Mouse (Mus musculus): Measurements from ENCODE around the gene Fry.

Gene Fry

DNA sequence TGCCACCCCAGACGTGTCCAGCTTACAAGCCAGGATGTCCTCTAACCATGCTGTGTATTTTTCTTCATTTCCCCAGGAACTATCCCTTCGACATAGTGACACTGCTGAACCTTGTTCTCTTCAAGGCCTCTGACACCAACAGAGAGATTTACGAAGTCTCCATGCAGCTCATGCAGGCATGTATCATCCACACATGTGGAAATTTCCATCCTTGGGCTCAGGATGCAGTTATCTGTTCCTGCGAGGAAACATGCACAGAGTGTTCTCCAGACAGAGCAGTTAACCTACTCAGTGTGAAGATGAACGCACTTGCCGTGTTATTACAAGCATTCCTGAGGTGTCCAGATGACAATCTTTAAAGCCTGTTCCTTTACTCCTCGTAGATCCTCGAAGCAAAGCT is 286.4 kb downstream of the Fry start:
- no peak for DNase-seq

DNA sequence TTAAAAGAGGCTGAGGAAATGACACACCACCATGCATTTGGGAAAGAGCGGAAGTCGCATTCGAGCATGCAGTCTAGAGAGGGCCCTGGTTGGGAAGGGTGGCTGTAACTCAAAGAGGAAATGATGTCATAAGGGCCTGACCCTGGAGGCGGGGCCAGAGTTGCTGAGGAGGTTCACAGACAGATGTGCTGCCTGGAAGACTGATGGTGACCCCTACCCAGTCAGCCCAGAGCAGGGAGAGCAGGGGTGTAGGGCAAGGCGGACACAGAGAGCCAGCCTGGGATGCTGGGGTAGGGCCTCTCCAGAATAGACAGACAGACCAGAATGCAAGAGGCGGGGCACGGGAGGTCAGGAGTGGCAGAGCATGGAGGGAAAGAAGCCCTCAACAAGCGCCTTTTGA is 290.5 kb downstream of the Fry start:
- no peak for DNase-seq

DNA sequence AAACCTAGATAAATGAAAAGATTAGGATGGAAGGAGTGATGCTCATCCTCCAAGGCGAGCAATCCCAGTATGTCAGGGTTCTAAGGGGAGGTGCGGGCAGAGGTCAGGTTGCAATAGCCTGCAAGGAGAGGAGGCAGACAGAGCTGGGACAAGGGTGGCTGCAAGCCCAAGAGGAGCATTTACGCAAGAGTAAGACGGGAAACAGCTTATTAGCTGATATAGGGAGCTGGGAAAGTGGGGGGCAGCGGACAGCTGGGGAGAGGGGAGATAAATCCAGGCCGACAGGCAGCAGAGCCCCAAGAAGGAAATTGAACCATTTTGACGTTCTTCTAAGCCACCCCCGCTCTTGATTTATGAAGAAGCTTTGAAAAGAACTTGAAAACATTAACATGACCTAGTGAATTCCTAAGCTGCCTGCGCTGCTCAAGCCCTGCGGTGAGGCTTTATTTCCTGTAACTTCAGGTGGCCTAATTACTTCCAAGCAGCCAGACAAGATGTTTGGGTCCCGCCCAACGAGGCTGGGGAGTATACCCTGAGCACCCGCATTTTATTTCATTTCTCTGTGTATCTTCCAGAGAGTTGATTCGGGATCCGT is 291.1 kb downstream of the Fry start:
- DNase-seq: no peak

DNA sequence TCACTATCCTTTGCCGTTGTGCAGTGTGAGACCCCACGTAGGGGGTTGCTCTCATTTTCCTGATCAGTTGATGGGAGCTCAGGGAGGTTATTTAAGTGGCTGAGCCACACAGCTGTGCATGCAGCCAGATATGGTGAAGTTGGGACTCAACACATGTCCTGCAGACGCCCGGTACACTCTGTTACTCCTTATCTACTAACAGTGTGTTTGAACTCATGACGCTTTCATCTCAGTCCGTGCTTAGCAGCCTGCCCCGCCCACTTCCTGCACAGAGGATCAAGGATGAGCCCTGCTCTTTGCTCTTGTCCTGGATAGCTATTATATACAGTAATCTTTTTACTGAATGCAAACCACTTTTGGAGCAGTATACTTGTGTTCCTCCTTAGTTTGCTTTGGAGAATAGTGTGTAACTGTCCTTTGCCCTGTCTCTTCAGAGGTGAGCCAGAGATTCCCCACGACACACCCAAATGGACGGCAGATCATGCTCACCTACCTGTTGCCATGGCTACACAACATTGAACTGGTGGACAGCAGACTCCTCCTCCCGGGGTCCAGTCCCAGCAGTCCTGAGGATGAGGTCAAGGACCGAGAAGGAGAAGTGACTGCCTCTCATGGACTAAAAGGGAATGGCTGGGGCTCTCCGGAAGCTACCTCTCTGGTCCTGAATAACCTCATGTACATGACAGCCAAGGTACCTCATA is 294.5 kb downstream of the Fry start:
- DNase-seq: no peak

DNA sequence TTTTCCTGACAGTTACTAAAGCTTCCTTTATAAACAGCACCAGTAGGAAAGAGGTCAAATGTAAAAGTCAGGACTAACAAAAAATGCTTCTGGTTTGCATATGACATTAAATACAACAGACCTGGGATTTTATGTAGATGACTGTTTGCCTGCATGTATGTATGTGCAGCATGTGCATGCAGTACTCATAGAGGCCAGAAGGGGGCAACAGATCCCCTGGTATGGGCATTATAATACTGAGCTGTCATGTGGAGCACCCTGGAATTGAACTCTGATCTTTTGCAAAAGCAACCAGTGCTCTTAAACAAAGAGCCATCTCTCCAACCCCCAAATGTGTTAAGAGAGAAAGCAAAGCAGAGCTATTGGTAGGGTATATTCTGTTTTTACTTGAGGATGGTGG is 296.4 kb downstream of the Fry start:
- no peak for DNase-seq

DNA sequence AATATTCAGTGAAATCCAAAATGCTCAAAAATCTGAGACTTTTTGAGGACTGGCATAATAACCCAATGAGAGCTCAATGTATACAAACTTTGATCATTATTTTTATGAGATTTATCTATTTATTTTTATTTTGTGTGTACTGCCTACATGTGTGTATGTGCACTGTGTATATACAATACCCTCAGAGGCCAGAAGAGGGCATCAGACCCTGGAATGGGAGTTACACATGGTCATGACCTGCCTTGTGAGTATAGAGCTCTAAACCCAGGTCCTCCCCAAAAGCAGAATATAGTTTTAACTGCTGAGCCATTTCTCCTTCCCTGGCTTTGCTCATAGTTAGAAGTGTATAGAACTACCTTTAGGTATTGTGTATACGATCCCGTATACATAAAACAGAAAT is 298.8 kb downstream of the Fry start:
- no peak for DNase-seq

DNA sequence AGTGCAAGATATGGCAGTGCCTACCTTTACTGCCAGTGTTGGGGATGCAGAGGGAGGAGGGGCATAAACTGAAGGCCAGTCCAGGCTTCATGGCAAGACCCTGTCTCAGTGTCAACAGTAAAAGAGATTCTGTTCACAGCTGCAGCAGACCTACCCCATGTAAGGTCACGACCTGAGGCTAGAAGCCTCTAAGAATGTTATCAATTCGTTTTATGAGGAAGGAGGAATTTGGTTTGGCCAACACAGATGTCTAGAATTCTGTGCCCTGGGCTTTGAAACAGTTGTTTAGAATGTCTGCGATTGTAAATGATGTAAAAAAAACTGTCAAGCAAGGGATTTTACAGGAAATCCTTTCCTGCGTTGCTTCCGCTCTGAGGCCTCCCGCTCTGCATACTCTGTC is 299.6 kb downstream of the Fry start:
- DNase-seq: no peak

DNA sequence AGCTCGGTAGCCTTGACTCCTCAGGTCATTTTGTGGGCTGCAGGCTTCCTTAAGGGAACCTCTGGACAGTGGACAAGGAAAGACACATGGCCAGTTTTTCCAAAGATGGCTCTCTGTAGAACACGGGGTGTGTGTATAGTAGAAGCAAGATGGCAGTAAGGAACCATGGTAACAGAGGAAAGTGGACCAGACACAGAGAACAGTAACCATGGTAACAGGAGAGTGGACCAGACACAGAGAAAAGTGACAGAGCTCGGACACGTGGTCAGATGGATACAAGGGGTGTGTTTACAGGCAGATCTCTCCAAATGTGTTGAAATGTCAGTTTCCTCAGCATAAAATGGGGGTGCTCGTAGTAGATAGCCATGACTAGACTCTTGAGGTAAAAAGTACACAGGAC is 306.6 kb downstream of the Fry start:
- DNase-seq: no peak

DNA sequence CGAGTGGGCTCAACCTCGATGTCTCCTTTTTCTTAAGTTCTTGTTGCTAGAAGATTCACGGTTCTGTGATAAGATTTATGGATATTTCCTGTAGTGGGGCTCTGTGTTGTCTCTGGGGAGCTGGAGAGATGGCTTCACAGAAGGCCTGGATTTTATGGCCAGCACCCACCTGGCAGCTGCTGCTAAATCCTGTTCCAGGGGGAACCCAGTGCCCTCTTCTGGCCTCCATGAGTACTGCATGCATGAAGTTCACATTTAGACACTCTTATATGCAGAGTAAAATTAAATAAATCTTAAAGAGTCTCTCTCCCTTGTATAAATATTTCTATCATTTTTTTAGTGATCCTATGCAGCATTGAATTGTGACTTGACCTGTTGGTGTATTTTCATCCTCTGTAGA is 308.1 kb downstream of the Fry start:
- peak in 1 of 2 experiments; percentile 35 for DNase-seq

DNA sequence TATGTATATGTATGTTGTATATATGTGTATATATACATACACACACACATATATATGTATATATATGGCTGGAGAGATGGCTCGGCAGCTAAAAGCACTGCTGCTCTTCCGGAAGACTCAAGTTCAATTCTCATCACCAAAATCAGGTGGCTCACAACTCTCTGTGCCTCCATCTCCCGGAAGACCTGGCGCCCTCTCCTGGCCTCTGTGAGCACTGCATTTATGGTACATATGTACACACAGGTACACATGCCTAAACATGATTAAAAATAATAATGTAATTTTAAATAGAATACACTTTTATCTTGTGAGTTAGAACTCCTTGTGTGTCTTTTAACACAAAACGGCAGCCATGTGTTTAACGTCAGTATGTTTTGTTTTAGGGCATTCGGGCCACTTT is 312.8 kb downstream of the Fry start:
- DNase-seq: peak in 1 of 2 experiments; percentile 34

DNA sequence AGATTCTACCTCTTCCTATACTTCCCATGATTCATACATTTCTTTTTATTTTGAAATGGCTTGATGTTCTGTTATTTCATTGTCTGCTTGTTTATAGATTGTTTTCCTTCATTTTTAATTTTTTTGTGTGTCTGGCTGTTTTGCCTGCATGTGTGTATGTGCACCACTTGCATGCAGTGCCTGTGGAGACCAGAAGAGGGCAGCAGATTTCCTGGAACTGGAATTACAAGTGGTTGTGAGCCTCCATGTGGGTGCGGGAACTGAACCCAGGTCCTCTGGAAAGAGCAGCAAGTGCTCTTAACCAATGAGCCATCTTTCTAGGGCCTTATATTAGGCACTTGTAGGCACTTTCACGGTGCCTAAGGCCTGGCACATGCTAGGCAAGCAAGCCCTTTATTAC is 314.5 kb downstream of the Fry start:
- DNase-seq: no peak

DNA sequence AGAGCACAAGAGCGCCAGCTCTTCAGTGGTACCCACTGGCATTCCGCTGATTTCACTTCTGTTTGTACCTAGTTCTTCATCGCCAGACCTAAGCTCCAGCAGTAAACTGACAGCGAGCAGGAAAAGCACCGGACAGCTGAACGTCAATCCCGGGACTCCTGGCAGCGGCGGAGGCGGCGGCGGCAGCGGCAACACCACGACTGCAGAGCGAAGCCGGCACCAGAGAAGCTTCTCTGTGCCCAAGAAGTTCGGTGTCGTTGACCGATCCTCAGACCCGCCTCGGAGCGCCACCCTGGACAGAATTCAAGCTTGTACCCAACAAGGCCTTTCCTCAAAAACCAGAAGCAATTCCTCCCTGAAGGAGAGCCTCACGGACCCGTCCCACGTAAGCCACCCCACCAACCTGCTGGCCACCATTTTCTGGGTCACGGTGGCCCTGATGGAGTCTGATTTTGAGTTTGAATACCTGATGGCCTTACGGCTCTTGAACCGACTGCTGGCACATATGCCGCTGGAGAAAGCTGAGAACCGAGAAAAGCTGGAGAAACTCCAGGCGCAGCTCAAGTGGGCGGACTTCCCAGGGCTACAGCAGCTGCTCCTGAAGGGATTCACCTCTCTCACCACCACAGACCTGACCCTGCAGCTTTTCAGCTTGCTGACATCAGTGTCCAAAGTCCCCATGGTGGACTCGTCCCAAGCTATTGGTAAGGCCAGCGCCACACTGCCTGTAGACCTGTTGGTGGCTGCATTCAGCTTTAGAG is 318.4 kb downstream of the Fry start:
- no peak for DNase-seq

DNA sequence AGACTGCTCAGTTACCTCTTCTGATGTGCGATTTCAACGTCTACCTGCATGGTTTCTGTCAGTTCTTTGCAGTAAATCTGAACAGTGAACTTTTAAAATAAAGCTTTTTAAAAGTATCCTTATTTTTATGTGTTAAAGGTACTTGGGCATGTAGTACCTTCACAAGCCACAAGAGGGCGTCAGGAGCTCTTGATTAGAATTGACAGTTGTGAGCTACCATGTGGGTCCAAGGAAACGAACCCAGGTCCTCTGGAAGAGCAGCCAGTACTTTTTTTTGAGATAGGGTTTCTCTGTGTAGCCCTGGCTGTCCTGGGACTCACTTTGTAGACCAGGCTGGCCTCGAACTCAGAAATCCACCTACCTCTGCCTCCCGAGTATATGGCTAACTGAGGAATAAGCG is 323.2 kb downstream of the Fry start:
- peak in 1 of 2 experiments; percentile 44 for DNase-seq

DNA sequence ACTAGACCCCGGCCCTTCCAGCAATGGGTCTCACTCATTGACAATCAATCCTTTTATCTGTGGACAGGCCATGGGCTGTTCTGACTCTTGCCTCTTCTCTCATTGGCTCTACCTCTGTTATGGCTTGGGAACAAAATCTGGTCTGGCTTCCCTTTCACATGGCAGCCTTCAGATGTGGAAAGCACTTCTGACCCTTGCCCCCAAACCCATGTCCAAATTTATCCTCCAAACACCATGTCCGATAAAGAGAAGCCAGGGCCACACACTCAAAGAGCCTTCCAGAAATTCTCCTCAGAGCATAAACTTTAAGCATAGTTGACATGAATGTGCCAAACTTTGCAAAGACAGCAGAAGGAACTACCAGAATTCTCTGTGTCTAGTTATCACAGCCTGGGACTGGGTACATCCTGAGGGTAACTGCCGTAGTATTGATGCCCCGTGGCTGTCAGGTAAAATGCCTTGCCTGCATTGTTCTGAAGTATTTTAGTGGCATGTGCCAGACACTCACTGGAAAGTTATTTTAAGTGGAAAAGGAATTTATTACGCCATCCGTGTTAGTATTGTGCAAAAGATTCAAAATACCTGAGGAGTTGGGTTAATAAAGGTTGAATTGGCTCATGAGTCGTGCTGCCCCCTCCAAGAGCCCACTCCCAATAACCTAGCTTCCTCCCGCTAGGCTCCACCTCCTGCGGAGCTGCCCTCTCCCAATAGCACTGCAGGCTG is 333.0 kb downstream of the Fry start:
- no peak for DNase-seq

DNA sequence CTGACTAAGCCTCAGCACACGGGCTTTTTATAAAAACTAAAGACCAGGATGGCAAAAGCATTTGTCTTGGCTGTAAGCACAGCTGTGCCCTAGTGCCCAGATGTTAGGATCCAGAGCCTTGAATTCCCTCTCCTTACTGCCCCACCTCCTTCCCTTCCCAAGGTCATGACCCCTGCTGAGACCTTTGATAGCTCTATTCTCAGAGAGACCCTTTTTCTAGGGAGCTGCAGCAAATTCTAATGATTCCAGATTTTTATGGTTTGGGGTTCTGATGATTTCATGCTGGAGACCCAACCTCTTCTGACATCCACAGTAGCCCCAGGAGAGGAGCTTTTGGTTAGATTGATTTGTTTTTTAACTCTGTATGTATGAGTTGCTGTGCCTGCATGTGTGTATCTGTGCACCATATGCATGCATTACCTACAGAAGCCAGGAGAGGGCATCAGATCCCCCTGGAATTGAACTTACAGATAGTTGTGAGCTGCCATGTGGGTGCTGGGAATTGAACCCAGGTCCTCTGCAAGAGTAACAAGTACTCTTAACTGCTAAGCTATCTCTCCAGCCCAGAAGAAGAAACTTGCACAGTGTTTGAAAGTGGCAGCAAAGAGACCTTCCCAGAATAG is 333.7 kb downstream of the Fry start:
- DNase-seq: no peak

DNA sequence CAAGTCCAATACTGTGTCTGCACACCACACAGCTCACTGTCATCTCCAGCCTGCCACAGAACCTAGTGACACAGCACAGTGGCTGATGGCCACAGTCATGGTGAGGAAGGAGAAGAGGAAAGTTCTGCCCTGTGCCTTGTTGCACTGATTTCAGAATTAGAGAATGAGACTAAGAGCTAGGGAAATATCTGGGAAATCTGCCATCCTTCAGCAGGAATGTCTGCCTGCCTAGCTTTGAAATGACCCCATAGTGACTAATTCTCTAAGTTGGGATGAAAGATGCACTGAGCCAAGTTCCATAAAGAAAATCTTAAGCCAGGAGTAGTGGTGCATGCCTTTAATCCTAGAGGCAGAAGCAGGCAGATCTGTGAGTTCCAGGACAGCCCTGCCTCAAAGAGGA is 334.2 kb downstream of the Fry start:
- DNase-seq: no peak

DNA sequence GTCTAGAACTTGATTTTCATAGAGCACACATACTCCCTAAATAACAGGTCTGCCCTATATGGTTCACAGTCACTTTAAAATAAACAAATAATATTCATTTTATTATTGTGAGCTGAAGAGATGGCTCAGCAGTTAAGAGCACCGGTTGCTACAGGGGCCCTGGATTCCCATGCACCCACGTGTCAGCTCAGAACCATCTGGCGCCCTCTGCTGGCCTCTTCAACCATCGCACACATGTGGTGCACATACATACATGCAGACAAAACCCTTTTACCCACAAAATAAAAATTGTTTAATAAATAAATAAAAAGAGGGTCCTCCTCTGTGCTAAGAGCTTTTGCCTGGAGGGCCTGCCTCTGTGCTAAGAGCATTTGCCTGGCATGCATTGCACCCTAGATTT is 335.0 kb downstream of the Fry start:
- no peak for DNase-seq

DNA sequence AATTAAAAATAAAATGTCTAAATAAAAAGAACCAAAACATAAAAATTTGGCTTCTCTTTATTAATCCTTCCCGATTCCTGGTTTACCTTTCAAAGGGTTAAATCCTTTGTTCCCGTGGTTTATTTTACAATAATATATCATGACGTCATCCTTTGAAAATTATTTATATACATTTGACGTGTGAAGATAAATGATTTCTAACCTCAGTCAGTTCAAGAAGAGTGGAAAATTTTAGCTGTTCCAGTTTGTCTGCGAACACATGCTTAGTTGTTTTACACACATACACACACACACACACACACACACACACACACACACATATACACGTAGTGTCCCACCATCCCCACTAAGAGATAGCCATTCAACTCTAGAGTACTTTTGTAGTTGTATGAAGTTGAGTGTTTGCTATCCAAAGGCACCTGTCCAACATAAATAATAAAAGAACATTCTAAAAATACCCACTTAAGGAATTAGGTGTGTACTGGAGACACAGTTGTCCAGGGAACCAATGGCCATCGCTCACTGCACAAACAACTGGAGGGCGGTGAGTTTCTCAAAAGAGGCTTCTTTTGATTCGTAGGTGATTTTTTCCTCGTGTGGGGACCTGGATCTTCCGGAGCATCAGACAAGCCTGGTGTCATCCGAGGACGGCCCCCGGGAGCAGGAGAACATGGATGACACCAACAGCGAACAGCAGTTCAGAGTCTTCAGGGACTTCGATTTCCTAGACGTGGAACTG is 338.9 kb downstream of the Fry start:
- DNase-seq: no peak

DNA sequence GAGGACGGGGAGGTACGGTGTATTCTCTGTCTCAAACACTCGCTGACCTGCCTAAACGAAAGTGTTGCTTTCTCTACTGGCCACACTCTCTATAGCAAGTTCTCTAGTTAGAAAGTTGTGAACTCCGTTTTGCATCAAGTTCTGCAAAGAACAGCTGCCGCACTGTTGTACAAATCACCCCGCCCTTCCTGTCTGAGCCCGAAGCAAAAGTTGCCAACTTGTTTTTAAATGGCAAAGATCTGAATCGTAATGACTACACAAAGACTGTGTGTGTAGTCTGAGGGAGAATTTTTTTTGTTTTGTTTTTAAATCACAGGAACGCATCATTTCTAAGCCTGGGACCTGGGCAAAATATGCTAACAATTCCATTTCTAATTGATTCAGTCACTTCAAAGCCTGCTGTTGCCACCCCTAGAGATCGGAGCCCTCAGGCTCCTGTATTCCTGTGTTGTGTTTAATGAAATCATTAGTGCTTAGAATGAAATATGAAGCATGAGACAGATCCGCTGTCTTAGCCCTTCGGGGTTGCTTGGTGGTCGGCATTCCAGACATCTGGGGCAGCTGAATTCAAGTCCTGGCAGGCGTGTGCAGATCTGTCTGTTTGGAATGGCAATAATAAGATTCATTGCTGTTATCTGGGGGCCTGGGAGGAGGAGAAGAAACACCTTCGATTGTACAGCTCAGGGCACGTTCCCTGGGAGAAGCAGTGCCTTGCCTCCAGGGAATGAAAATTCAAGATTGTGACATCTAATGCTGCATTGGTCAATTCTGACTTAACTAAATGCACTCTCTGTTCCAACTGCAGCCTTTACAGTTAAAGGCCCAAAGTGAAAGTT is 339.7 kb downstream of the Fry start:
- DNase-seq: no peak

DNA sequence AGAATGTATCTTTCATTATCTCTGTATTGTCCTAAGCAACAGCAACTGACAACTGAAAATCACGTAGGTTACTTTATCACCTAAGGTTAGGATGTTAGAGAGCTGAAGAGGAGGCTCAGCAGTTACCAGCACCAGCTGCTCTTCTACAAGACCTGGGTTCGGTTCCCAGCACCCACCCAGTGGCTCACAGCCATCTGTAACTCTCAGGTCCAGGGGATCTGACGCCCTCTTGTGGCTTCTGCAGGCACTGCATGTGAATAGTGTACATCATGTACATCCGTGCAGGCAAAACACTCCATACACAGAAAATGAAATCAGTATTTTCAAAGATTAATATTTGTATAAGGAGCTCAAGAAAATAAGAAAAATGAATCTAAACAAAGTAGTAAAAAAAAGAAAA is 341.4 kb downstream of the Fry start:
- DNase-seq: no peak

DNA sequence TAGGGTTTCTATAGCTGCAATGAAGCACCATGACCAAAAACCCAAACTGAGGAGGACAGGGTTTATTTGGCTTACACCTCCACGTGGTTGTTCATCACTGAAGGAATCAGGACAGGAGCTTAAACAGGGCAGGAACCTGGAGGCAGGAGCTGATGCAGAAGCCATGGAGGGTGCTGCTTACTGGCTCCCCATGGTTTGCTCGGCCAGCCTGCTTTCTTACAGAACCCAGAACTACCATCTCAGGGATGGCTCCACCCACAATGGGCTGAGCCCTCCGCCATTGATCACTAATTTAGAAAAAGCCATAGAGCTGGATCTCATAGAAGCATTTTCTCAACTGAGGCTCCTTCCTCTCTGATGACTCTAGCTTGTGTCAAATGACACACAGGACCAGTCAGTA is 346.3 kb downstream of the Fry start:
- no peak for DNase-seq

DNA sequence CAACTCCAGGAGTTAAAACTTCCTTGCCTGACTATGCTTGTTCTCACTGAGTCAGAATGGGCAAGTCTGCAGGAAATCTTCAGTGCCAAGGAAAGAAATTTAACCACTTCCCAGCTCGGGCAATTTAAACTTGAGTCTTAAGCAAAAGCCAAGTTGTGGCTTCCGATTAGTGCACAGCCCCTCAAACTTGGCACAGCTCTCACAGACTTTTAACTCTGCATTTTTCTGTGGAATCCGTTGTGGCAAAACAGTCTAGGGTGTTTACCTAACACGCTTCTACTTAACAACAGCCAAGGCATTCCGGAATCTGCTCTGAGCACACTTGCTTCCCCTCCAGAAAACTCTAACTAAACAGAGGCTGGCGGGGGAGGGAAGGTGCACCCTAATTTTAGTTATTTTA is 346.8 kb downstream of the Fry start:
- DNase-seq: no peak

Measured in spleen, adult 18-20 months (tissue).